Mouse (Mus musculus) forebrain, embryonic 15.5 days (tissue): ENCODE results near the gene Serp1. TPM values are rescaled to one million over a fixed set of nuclear protein-coding genes. Genes with fewer than 3 reads are reported as not detected.

ENCODE experiments used
- ATAC-seq: fragments of 200-750 bp; cut with Nextera tagmentation; replicated peaks from 2 replicates; pipeline ENCODE4 v1.8.0; 2017; ENCODE audit warnings: mild to moderate bottlenecking, moderate TSS enrichment, moderate library complexity
- H3K27ac ChIP-seq: fragments of 300-500 bp; sonication (generic); replicated peaks from 2 replicates; pipeline ENCODE4 v1.5.1; 2015; ENCODE audit warnings: mild to moderate bottlenecking, inconsistent platforms
- H3K27me3 ChIP-seq: fragments of 300-500 bp; sonication (generic); 2 replicates; pipeline ENCODE4 v1.6.1; 2015; ENCODE audit warnings: inconsistent platforms
- H3K36me3 ChIP-seq: fragments of 300-500 bp; sonication (generic); 2 replicates; pipeline ENCODE4 v1.6.1; 2015; ENCODE audit warnings: mild to moderate bottlenecking, inconsistent platforms
- H3K4me1 ChIP-seq: fragments of 300-500 bp; sonication (generic); 2 replicates; pipeline ENCODE4 v1.6.1; 2015; ENCODE audit warnings: inconsistent platforms
- H3K4me2 ChIP-seq: fragments of 300-500 bp; sonication (generic); replicated peaks from 2 replicates; pipeline ENCODE4 v1.6.1; 2015; ENCODE audit warnings: mild to moderate bottlenecking, inconsistent platforms
- H3K4me3 ChIP-seq: fragments of 300-500 bp; sonication (generic); 2 replicates; pipeline ENCODE4 v1.5.1; 2015; ENCODE audit warnings: mild to moderate bottlenecking, inconsistent platforms
- H3K9ac ChIP-seq: fragments of 300-500 bp; sonication (generic); replicated peaks from 2 replicates; pipeline ENCODE4 v1.6.1; 2015; ENCODE audit warnings: mild to moderate bottlenecking, inconsistent platforms
- H3K9me3 ChIP-seq: fragments of 300-500 bp; sonication (generic); 2 replicates; pipeline ENCODE4 v1.6.1; 2016; ENCODE audit warnings: inconsistent platforms
- WGBS: fragments of 180-500 bp; shearing (Covaris S2); methylation state at CpG from one replicate; pipeline ENCODE4 v1.1.7; 2015; ENCODE audit warnings: mixed read lengths; 5-methylcytosine and 5-hydroxymethylcytosine counted together
- polyA plus RNA-seq: library from polyadenylated mRNA; unstranded; fragments of >200 nt; fragmentation: Nextera tagmentation; extraction: Ambion mirVana; gene quantifications from 2 replicates; pipeline ENCODE4 v1.2.1, GENCODE M21; 2015

The Serp1 gene
- 87.1 and 87.6 TPM in 2 replicates for polyA plus RNA-seq

DNA sequence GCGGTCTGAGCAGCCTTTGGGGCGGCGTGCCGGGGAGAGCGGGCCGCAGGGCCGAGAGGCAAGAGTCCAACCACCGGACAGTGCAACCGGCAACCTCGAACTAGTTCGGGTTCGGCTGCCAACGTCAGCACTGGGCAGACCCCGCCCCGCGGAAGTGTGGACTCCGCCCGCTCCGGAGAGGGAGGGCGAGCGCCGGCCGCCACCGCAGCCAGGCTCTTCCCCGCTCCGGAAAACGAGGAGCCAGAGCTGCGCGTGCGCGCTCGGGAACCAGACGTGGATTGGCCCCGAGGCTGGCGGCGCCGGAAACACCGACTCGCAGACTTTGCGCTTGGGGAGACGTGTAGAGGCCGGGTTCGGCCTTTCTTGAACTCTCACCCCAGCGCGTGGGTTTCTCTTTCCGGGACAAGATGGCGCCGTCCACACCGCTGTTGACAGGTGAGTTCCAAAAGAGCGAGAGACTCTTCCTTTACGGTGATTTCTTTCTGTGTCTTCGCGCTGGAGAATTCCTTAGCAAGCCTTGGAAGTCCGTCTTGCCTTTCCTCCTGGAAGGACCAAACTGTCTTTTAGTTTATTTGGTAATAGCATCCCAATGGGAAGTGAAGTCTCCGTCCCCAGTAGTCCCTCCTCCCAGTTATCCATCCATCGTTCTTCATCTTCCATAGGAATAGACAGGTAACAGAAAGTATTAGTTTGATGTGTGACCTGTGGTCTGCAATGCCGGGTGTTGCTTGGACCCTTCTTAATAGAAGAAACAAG, at the start of gene Serp1, which contains the start of gene Eif2a:
Serp1 (minus strand) TSS at position 241 of the 756 bp plus-strand sequence.
Eif2a (plus strand) TSS at position 170 of the 756 bp plus-strand sequence.
- no peaks in the 10 kb centered on the region for H3K27me3 ChIP-seq
- no peaks in the 10 kb centered on the region for H3K9me3 ChIP-seq
- ATAC-seq: peak; percentile 99
- peak within 1 kb of the TSS; percentile 89 for H3K27ac ChIP-seq
- H3K4me1 ChIP-seq: peaks cover 26% of the 10 kb centered on the region
- under 1% methylated on average over 57 of the region's 57 CpGs for WGBS
- H3K9ac ChIP-seq: peak within 1 kb of the TSS; percentile 90
- peak within 1 kb of the TSS; percentile 84 for H3K4me2 ChIP-seq
- peaks cover 24% of the 10 kb centered on the region for H3K36me3 ChIP-seq
- H3K4me3 ChIP-seq: peak within 1 kb of the TSS; percentile 94

DNA sequence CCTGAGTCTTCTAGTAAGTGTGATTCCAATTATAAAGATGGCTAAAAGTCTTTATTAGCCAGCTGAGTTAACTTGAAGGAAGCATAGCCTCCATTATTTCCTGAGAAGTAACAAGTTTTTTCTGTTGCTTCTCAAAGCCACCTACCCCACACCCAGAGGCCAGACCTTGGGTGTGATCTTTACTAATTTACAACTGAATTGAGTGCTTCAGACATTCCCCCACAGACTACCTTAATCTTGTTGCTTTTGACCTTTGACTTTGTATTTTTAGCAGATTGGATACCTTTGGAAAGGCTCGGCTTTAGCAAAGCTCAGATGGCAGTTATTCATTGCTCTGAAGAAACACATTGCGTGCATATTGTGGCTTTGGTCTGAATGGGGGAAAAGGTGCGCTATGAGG, 45.1 kb upstream of the Serp1 start:
- no peak for ATAC-seq
- WGBS: 94% methylated on average over 3 of the region's 3 CpGs
- no peaks in the 10 kb centered on the region for H3K36me3 ChIP-seq
- H3K4me2 ChIP-seq: no peak overlapping the region
- no peak overlapping the region for H3K27ac ChIP-seq
- peaks cover under 1% of the 10 kb centered on the region; the same call in 1 of the 2 replicates for H3K4me1 ChIP-seq
- no peak overlapping the region for H3K4me3 ChIP-seq
- H3K9me3 ChIP-seq: no peaks in the 10 kb centered on the region
- no peaks in the 10 kb centered on the region for H3K27me3 ChIP-seq
- H3K9ac ChIP-seq: no peak overlapping the region

DNA sequence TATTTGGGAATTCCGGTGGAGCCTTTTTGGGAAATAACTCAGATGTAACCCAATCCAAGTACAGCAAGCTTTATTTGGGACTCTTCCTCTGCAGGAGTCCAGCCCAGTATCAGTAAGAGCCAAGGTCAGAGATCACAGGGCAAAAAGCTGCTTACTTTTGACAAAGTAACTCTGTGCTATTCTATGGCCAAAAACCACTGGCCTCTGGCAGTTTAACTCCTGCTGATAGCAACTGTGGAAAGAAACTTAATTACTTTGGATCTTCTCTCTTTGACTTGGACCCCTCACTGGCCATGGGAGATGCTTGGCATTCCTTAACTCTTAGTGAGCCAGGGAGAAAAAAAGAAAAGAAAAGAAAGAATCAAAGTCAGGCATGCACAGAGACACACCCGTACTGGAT, 35.7 kb upstream of the Serp1 start:
- H3K27ac ChIP-seq: no peak overlapping the region
- no peak overlapping the region for H3K9ac ChIP-seq
- no peaks in the 10 kb centered on the region for H3K27me3 ChIP-seq
- 28% methylated on average over 2 of the region's 2 CpGs for WGBS
- no peak for ATAC-seq
- H3K9me3 ChIP-seq: no peaks in the 10 kb centered on the region
- no peak overlapping the region for H3K4me3 ChIP-seq
- no peak overlapping the region for H3K4me2 ChIP-seq
- no peaks in the 10 kb centered on the region for H3K4me1 ChIP-seq
- H3K36me3 ChIP-seq: peaks cover 13% of the 10 kb centered on the region

DNA sequence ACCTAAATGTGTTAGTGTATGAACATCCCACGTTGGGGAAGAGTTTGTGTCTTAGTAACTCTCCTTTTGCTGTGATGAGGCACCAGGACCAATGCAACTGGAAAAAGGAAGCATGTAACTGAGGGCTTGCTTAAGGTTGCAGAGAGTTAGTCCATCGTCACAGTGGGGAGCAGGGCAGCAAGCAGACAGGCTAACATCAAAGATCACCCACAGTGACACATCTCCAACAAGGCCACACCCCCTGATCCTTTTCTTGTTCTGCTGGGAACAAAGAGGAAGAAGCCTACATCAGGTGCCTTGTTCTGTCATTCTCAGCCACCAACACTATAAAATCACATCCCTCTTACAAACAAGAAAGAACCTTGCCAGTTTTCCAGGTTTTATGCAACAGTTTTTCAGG, 34.2 kb upstream of the Serp1 start:
- Histone ChIP-seq H3K9ac (no peak overlapping the region), H3K9me3 (no peaks in the 10 kb centered on the region), H3K4me2 (no peak overlapping the region), H3K36me3 (peaks cover 28% of the 10 kb centered on the region), H3K27me3 (no peaks in the 10 kb centered on the region), H3K4me3 (no peak overlapping the region), H3K27ac (no peak overlapping the region), H3K4me1 (no peaks in the 10 kb centered on the region)
- no peak for ATAC-seq
- WGBS: 32% methylated on average over 2 of the region's 2 CpGs

DNA sequence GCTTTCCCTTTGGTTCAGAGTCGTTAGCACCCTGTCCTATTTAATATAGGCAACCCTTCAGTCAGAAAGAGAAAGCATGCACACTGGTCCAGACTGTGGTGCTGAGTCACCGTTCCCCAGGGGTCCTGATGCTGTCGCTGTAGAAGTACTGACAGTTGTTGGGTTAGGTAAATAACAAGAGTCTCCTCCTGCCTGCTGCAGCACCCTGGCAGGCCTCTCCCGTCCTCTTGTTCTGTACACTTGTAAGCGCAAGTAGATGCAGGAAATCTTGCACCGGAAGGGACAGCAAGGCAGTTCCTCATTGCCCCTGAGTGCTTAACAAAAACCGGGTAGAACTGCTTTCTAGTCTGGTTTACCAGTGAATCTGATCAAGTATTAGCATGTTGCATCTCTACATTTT, 31.0 kb upstream of the Serp1 start:
- ATAC-seq: no peak
- no peaks in the 10 kb centered on the region for H3K4me1 ChIP-seq
- no peak overlapping the region for H3K27ac ChIP-seq
- H3K36me3 ChIP-seq: peaks cover 57% of the 10 kb centered on the region
- no peaks in the 10 kb centered on the region for H3K27me3 ChIP-seq
- H3K4me2 ChIP-seq: no peak overlapping the region
- H3K9me3 ChIP-seq: no peaks in the 10 kb centered on the region
- H3K4me3 ChIP-seq: no peak overlapping the region
- WGBS: 84% methylated on average over 7 of the region's 7 CpGs
- H3K9ac ChIP-seq: no peak overlapping the region

DNA sequence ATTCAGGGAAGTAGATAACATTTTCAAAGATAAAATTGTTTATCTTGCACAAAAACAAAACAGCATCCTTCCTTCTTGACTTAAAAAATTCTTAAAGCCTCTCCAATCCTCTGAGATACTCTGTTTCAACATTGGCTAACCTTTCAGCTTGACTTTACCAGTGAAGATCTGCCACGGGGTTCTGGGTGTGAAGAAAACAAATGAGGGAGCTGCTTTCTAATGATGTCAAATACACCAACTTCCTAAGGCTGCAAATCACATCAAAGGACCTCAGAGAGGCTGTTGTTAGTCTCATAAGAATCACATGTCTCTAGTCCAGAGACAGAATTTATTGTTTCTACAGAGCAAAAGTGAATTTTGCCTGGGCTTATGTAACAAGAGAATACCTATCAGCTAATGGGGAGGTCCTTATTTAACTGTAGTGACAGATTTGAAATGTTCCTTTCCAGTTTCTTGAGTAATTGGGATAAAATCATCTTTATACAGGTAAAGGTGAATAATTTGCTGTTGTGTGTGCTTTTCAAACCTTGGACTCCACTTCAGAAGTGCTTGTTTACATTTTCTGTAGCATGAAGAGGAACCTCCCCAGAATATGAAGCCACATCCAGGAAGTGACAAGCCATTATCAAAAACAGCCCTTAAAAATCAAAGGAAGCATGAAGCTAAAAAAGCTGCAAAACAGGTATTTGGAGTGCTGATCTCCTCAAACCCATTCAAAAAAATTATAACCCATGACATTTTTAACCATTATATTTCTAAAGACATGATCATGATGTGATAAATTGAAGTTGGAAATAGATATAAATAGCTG, 26.5 kb upstream of the Serp1 start:
- no peaks in the 10 kb centered on the region for H3K4me1 ChIP-seq
- H3K9ac ChIP-seq: no peak overlapping the region
- no peaks in the 10 kb centered on the region for H3K9me3 ChIP-seq
- WGBS: 83% methylated on average over 1 of the region's 1 CpGs
- H3K4me2 ChIP-seq: no peak overlapping the region
- H3K27ac ChIP-seq: no peak overlapping the region
- H3K36me3 ChIP-seq: peaks cover 73% of the 10 kb centered on the region
- no peak for ATAC-seq
- H3K27me3 ChIP-seq: no peaks in the 10 kb centered on the region
- no peak overlapping the region for H3K4me3 ChIP-seq

DNA sequence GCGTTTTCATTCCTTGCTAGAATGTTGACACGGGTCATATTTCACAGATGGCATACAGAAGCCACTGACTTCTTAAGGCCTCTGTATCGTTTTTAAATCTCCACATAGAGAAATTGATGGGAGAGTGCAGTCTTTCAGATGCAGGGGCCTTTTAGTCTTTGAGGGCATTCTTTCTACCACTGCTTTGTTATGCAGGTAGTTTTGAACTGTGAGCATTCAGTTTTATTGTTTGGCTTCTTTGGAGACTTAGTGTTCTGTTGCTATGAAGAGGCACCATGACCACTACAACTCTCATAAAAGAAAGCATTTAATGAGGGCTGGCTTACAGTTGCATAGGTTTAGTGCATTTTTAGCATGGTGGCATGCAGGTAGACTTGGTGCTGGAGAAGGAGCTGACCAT, 10.9 kb upstream of the Serp1 start:
- Histone ChIP-seq H3K4me2 (no peak overlapping the region), H3K4me3 (no peak overlapping the region), H3K9ac (no peak overlapping the region), H3K36me3 (peaks cover 50% of the 10 kb centered on the region), H3K4me1 (no peaks in the 10 kb centered on the region), H3K27me3 (no peaks in the 10 kb centered on the region), H3K9me3 (no peaks in the 10 kb centered on the region), H3K27ac (no peak overlapping the region)
- ATAC-seq: no peak
- WGBS: 92% methylated on average over 3 of the region's 3 CpGs

DNA sequence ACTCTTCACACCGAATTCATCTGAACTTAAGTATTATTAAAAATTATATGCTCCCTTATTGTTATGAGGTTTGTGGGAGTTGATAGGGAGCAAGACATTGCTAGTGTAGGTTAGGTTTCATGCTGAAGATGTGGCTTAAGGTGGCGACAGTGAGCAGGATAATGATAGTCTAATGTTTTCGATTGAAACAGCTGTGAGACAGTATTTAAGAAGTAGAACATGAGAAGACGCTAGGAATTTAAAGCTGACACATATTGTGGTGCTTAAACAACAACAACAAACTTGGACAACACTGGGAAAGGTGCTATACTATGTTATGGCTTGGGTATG, 681 bp upstream of the Serp1 start:
- Histone ChIP-seq H3K27ac (peak overlapping the region; percentile 89), H3K4me1 (peaks cover 26% of the 10 kb centered on the region), H3K9me3 (no peaks in the 10 kb centered on the region), H3K4me2 (peak overlapping the region; percentile 53), H3K4me3 (peak overlapping the region; percentile 94), H3K36me3 (peaks cover 24% of the 10 kb centered on the region), H3K9ac (peak overlapping the region; percentile 90), H3K27me3 (no peaks in the 10 kb centered on the region)
- 8% methylated on average over 4 of the region's 4 CpGs for WGBS
- ATAC-seq: no peak

DNA sequence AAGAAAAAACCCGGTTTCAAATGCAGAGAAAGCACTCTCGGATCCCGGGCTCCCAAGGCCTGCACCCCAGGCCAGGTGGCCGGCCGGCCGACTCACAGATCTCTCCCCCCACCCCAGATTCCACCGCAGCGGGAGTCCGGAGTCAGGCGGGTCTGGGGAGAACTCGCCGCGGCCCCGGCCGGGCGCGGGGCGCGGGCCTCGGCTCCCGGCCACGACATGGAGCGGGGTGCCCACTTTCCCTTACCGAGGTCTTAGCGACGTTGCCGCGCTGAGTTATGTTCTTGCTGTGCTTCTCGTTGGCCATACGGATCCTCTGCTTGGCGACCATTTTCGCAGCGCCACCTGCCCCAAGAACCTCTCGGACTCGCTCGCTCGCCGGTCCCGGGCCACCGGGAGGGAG, 526 bp downstream of the Serp1 start:
- Histone ChIP-seq H3K27me3 (no peaks in the 10 kb centered on the region), H3K36me3 (peaks cover 28% of the 10 kb centered on the region), H3K4me3 (peak overlapping the region; percentile 94), H3K9me3 (no peaks in the 10 kb centered on the region), H3K9ac (peak overlapping the region; percentile 90), H3K27ac (peak overlapping the region; percentile 89), H3K4me2 (peak overlapping the region; percentile 84), H3K4me1 (peaks cover 26% of the 10 kb centered on the region)
- WGBS: 0% methylated on average over 40 of the region's 40 CpGs
- ATAC-seq: no peak; the same call in 1 of the 2 replicates

DNA sequence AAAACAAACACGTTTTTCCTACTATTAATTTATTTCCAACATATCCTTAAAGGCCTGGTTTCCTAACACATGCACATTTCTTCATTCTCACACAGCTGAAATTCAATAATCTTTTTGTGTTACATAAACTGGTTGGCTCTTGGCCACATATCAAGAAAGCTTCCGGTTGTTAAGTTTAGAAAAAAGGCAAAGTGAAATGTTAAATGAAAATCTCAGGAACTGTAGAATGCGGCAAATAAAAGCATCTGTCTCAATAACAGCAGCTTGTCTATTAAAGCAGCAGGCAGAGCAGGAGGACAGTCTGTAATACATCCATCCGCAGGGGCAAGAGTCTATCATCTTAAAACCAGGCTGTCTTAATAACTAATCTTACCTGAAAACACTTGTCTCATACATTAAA, 1.4 kb downstream of the Serp1 start:
- Histone ChIP-seq H3K27ac (no peak overlapping the region), H3K4me2 (peak overlapping the region; percentile 84), H3K4me1 (peaks cover 26% of the 10 kb centered on the region), H3K4me3 (peak overlapping the region; percentile 94), H3K9me3 (no peaks in the 10 kb centered on the region), H3K36me3 (peaks cover 28% of the 10 kb centered on the region), H3K9ac (peak overlapping the region; percentile 90; the same call in 1 of the 2 replicates), H3K27me3 (no peaks in the 10 kb centered on the region)
- no peak for ATAC-seq
- 61% methylated on average over 4 of the region's 4 CpGs for WGBS

DNA sequence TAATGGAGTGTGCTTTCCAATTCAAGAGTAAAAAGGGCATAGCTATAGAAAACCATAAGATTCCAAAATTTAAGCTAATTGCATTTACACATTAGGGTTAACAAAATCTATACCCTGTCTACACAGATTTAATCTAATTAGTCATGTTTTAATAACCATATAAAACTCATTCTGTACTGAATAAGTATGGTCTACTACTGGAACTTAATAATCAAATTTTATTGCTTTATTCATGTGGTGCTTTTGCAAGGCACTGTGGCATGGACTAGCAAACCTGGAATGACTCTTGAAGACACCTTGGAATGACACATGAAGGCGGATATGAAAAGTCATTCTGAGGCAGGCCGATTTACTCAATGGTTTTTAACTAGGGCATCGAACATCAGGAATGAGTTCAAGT, 2.3 kb downstream of the Serp1 start:
- no peak overlapping the region for H3K4me2 ChIP-seq
- H3K36me3 ChIP-seq: peaks cover 28% of the 10 kb centered on the region
- no peak overlapping the region for H3K27ac ChIP-seq
- H3K27me3 ChIP-seq: no peaks in the 10 kb centered on the region
- no peak overlapping the region for H3K9ac ChIP-seq
- H3K4me1 ChIP-seq: peaks cover 26% of the 10 kb centered on the region
- WGBS: 95% methylated on average over 3 of the region's 3 CpGs
- H3K4me3 ChIP-seq: no peak overlapping the region
- ATAC-seq: no peak
- H3K9me3 ChIP-seq: no peaks in the 10 kb centered on the region

DNA sequence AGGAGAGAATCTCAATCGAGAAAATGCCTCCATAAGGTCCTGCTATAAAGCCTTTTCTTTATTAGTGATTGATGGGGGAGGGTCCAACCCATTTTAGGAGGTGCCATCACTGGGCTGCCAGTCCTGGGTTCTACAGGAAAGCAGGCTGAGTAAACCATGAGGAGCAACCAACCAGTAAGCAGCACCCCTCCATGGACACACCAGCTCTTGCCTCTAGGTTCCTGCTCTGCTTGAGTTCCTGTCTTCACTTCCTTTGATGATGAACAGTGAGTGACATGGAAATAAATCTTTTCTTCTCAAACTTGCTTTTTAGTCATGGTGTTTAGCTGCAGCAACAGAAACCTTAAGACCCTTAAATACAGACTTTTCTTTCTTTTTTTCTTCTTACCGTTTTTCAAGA, 4.3 kb downstream of the Serp1 start:
- no peak for ATAC-seq
- Histone ChIP-seq H3K4me3 (no peak overlapping the region), H3K9me3 (no peaks in the 10 kb centered on the region), H3K27ac (no peak overlapping the region), H3K27me3 (no peaks in the 10 kb centered on the region), H3K9ac (no peak overlapping the region), H3K36me3 (peaks cover 28% of the 10 kb centered on the region), H3K4me2 (no peak overlapping the region), H3K4me1 (peaks cover 16% of the 10 kb centered on the region)
- 90% methylated on average over 2 of the region's 2 CpGs for WGBS
